Mouse (Mus musculus) cortical plate, adult 2 months (tissue): ENCODE measurements at regions not wholly inside any gene's neighbourhood (a gene's known extent, or its start where the extent isn't known, plus 50 kb on each side); places are given as distances from the start of the nearest gene placed in this dataset.

ENCODE experiments used
- H3K27ac ChIP-seq: fragments of 200-500 bp; 2 replicates; pipeline ENCODE4 v1.5.1; 2012; ENCODE audit warnings: low read length, control low read depth, inconsistent platforms; ENCODE audit not compliant: insufficient read depth
- H3K4me1 ChIP-seq: fragments of 200-500 bp; 2 replicates; pipeline ENCODE4 v1.6.1; 2011; ENCODE audit warnings: low read length; ENCODE audit not compliant: control insufficient read depth, insufficient read depth
- H3K4me3 ChIP-seq: fragments of 200-500 bp; 2 replicates; pipeline ENCODE4 v1.5.1; 2011; ENCODE audit warnings: mild to moderate bottlenecking, low read length, control low read depth; ENCODE audit not compliant: insufficient read depth
- CTCF ChIP-seq: fragments of 200-500 bp; IDR thresholded peaks from 2 replicates; pipeline ENCODE4 v1.5.1; 2011; ENCODE audit warnings: mild to moderate bottlenecking, control low read depth, low read length; ENCODE audit not compliant: insufficient read depth; ENCODE audit errors: extremely low read depth
- POLR2A ChIP-seq: fragments of 200-500 bp; IDR thresholded peaks from 2 replicates; pipeline ENCODE4 v1.6.1; 2011; ENCODE audit warnings: mild to moderate bottlenecking, low read length, control low read depth; ENCODE audit not compliant: insufficient read depth; ENCODE audit errors: extremely low read depth

- TF ChIP-seq CTCF = no peak
- no peak for TF ChIP-seq POLR2A
- H3K4me3 ChIP-seq = no peak overlapping the region
- no peaks in the 10 kb centered on the region for H3K4me1 ChIP-seq
- H3K27ac ChIP-seq = no peak overlapping the region
Observed at GRCm38 (mm10) chr7:70733501-70733900, 367.0 kb upstream of the Nr2f2 start.

DNA sequence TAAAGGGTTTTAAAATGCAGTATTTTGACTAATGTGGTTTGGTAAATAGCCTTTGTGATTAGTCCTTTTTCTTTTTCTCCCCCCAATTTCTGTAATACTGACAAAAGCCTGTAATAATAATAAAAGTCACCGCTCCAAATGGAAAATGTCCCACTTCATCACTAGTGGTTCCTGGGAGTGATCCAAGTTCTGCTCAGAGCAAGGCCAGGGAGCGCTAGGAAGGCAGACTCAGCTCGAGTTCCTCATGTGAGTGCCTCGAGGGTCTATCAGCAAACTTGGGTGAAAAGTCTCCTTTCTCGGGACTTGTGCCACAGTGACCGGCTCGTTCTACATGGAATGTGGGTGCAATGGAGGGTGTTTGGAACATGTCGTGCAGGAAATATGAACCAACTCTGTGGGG lies 363.4 kb upstream of the Nr2f2 start:
- H3K4me1 ChIP-seq = no peaks in the 10 kb centered on the region
- no peak overlapping the region for H3K27ac ChIP-seq
- no peak overlapping the region for H3K4me3 ChIP-seq
- TF ChIP-seq POLR2A (no peak), CTCF (no peak)

DNA sequence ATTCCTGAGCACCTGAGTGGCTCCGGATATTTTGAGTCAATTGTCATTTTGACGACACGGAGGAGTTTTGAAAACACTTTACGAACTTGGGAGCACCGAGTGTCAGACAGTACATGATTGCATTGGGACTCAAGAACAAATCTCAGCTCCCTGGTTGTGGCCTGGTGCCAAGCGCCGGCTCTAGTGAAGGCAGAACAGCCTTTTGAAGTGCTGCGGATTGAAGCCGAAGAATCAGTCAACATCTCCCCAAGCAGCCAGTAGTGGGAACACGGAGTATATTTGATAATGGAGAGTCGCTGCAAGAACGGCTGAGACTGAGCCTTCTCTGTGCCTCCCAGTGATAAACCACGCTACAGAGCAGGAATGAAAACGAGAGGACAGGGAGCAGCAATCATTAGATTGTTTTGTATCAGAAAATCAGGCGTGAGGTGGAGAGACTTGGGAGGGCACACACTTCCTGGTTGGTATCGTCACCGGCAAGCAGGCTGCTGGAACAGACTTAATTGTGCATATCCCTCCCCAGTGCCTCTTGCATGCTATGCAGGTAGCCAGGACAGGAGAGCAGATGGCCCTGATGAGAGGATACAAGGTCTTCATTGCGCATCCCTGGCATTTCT lies 351.7 kb upstream of the Nr2f2 start:
- no peak for TF ChIP-seq POLR2A
- TF ChIP-seq CTCF = no peak
- no peak overlapping the region for H3K27ac ChIP-seq
- H3K4me1 ChIP-seq = no peaks in the 10 kb centered on the region
- no peak overlapping the region for H3K4me3 ChIP-seq

GRCm38 (mm10) chr7:70717608-70718007 lies 351.1 kb upstream of the Nr2f2 start:
- no peak overlapping the region for H3K27ac ChIP-seq
- no peaks in the 10 kb centered on the region for H3K4me1 ChIP-seq
- no peak overlapping the region for H3K4me3 ChIP-seq
- TF ChIP-seq POLR2A = no peak
- no peak for TF ChIP-seq CTCF

DNA sequence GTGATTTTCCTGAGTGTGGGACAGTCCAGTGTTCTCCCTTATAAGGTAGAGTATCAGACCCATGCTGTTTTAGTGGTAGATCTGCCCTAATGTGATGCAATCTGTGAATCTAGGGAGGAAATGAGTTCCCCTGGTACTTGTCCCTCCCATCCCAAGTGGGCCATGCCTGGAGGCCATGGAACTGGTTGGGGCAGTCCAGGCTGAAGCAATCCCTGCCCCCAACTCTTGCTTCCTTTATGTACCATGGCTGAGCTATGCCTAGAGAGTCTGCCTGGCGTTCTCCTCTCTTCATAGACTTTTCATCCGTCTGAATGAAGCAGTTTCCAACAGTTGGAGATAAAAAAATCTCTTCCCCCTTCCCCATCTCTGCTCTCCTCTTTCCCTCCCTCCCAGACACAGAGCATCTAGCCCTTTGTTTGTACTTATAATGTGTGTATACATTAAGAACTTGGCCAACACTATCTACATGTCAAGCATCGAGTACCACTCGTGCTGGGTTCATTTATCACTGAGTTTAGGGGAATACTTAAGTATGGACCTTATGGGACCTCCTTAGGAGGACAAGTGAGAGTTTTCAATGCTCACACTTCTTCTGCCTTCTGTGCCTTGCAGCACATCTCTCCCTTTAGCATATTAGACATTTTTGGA lies 350.4 kb upstream of the Nr2f2 start:
- Histone ChIP-seq H3K27ac (no peak overlapping the region), H3K4me1 (no peaks in the 10 kb centered on the region), H3K4me3 (no peak overlapping the region)
- TF ChIP-seq CTCF = no peak
- TF ChIP-seq POLR2A = no peak

- Histone ChIP-seq H3K4me1 (no peaks in the 10 kb centered on the region), H3K4me3 (no peak overlapping the region), H3K27ac (no peak overlapping the region)
- TF ChIP-seq CTCF (no peak), POLR2A (no peak)
Observed at GRCm38 (mm10) chr7:70712141-70712540, 345.6 kb upstream of the Nr2f2 start.

DNA sequence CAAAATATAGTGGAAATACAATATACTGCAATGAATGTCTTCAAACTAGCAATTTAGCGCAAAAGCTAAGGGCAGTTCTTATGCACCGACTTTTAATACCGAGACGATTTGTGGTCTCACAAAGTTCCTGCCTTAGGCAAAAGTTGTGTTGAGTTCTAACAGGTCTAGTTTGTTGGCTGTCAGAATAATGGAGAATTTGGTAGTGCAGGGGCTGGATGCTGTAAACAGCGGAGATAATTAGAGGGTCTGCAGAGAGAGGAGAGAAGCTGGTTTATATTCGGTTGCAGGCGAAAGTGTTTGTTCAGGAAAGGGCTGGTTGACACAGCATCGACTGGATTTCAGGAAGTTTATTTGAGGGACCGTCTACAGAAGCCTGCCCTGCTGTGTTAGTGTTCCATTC lies 339.7 kb upstream of the Nr2f2 start:
- Histone ChIP-seq H3K4me3 (no peak overlapping the region), H3K27ac (no peak overlapping the region), H3K4me1 (no peaks in the 10 kb centered on the region)
- TF ChIP-seq CTCF (no peak), POLR2A (no peak)

- Histone ChIP-seq H3K27ac (no peak overlapping the region), H3K4me3 (no peak overlapping the region), H3K4me1 (no peaks in the 10 kb centered on the region)
- TF ChIP-seq CTCF = no peak
- no peak for TF ChIP-seq POLR2A
Observed at GRCm38 (mm10) chr7:70703784-70704183, 337.2 kb upstream of the Nr2f2 start.

GRCm38 (mm10) chr7:70700461-70700860 lies 333.9 kb upstream of the Nr2f2 start:
- TF ChIP-seq POLR2A = no peak
- no peak for TF ChIP-seq CTCF

DNA sequence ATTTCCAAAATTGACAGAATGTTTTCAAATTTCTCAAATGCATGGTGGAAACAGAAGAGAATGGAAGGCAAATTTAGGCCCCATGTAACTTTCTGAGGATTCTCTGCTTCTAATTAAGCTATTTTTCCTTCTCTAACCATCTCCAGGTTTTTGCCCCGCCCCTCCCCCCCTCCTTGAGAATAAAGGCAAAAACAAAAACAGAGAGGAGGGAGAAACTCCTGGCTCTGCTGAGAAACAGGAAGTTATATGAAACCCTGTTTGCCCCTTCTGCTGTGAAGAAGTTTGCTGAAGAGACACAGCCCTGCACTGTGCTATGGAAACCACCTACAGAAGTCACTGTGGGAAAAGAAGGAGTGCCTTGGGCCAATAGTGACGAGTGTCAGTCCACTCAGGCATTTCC lies 332.9 kb upstream of the Nr2f2 start:
- H3K27ac ChIP-seq = no peak overlapping the region

More at GRCm38 (mm10) chr7:70700461-70700860, 333.9 kb upstream of the Nr2f2 start:
- Histone ChIP-seq H3K27ac (no peak overlapping the region), H3K4me1 (no peaks in the 10 kb centered on the region), H3K4me3 (no peak overlapping the region)

GRCm38 (mm10) chr7:70698986-70699385 lies 332.5 kb upstream of the Nr2f2 start:
- no peak for TF ChIP-seq POLR2A
- no peak for TF ChIP-seq CTCF
- Histone ChIP-seq H3K4me1 (no peaks in the 10 kb centered on the region), H3K27ac (no peak overlapping the region), H3K4me3 (no peak overlapping the region)

More for the DNA sequence above, 332.9 kb upstream of the Nr2f2 start:
- TF ChIP-seq CTCF (no peak), POLR2A (no peak)
- no peaks in the 10 kb centered on the region for H3K4me1 ChIP-seq
- H3K4me3 ChIP-seq = no peak overlapping the region
